Mouse (Mus musculus) lung, embryonic 16.5 days (tissue): ENCODE measurements around the gene Ndst2. TPM values are rescaled to one million over a fixed set of nuclear protein-coding genes. Genes with fewer than 3 reads are reported as not detected.
"Not testable (repeated sequence)": the region's sequence is repeated elsewhere in the genome, so short reads cannot be mapped to it uniquely, and the experiment has no call there.

Experiments
- ATAC-seq: fragments of 200-750 bp; cut with Nextera tagmentation; 2 replicates; pipeline ENCODE4 v1.8.0; 2017; ENCODE audit warnings: low read depth, mild to moderate bottlenecking, moderate library complexity
- H3K27ac ChIP-seq: fragments of 300-500 bp; sonication (generic); 2 replicates; pipeline ENCODE4 v1.5.1; 2014; ENCODE audit warnings: mild to moderate bottlenecking, control low read depth, low read length
- H3K27me3 ChIP-seq: fragments of 300-500 bp; sonication (generic); 2 replicates; pipeline ENCODE4 v1.6.1; 2014; ENCODE audit warnings: low read depth, low read length, mixed read lengths; ENCODE audit not compliant: control insufficient read depth, insufficient read depth
- H3K36me3 ChIP-seq: fragments of 300-500 bp; sonication (generic); 2 replicates; pipeline ENCODE4 v1.6.1; 2014; ENCODE audit warnings: low read length; ENCODE audit not compliant: control insufficient read depth, insufficient read depth
- H3K4me1 ChIP-seq: fragments of 300-500 bp; sonication (generic); replicated peaks from 2 replicates; pipeline ENCODE4 v1.6.1; 2014; ENCODE audit warnings: low read length, mixed read lengths; ENCODE audit not compliant: control insufficient read depth, insufficient read depth
- H3K4me2 ChIP-seq: fragments of 300-500 bp; sonication (generic); 2 replicates; pipeline ENCODE4 v1.6.1; 2014; ENCODE audit warnings: low read depth, low read length, control low read depth
- H3K4me3 ChIP-seq: fragments of 300-500 bp; sonication (generic); 2 replicates; pipeline ENCODE4 v1.5.1; 2014; ENCODE audit warnings: mild to moderate bottlenecking, low read length, control low read depth
- H3K9ac ChIP-seq: fragments of 300-500 bp; sonication (generic); 2 replicates; pipeline ENCODE4 v1.6.1; 2014; ENCODE audit warnings: low read length, control low read depth
- H3K9me3 ChIP-seq: fragments of 300-500 bp; sonication (generic); 2 replicates; pipeline ENCODE4 v1.6.1; 2016; ENCODE audit warnings: low read length; ENCODE audit not compliant: control insufficient read depth
- WGBS: fragments of 180-500 bp; shearing (Covaris S2); extraction: QIAGEN DNeasy Blood & Tissue Kit; methylation state at CpG from one replicate; pipeline ENCODE4 v1.1.7; 2014; 5-methylcytosine and 5-hydroxymethylcytosine counted together
- polyA plus RNA-seq: library from polyadenylated mRNA; unstranded; fragments of >200 nt; fragmentation: Nextera tagmentation; extraction: Ambion mirVana; gene quantifications from 2 replicates; pipeline ENCODE4 v1.2.1, GENCODE M21; 2015

Ndst2 gene
- polyA plus RNA-seq, 1 experiment from 2014 or later = 29.9 TPM

- H3K4me3 ChIP-seq = peak overlapping the region; percentile 99
- ATAC-seq = no peak
- H3K4me2 ChIP-seq = peak overlapping the region; percentile 73
- 3% methylated on average over 10 of the region's 10 CpGs for WGBS
- H3K36me3 ChIP-seq = peaks cover 17% of the 10 kb centered on the region
- no peaks in the 10 kb centered on the region for H3K27me3 ChIP-seq
- peak overlapping the region; percentile 98 for H3K9ac ChIP-seq
- H3K4me1 ChIP-seq = peaks cover 19% of the 10 kb centered on the region
- no peaks in the 10 kb centered on the region for H3K9me3 ChIP-seq
- peak overlapping the region; percentile 90 for H3K27ac ChIP-seq
Measured at GRCm38 (mm10) chr14:20708239-20708638, 26.1 kb downstream of the Ndst2 start.

- Histone ChIP-seq H3K4me1 (peaks cover 19% of the 10 kb centered on the region), H3K27me3 (no peaks in the 10 kb centered on the region), H3K4me3 (peak within 1 kb of the TSS; percentile 99), H3K27ac (peak within 1 kb of the TSS; percentile 90), H3K9ac (peak within 1 kb of the TSS; percentile 98), H3K9me3 (no peaks in the 10 kb centered on the region), H3K36me3 (peaks cover 12% of the 10 kb centered on the region; the same call in 1 of the 2 replicates), H3K4me2 (peak within 1 kb of the TSS; percentile 73)
- peak; percentile 94 for ATAC-seq
- under 1% methylated on average over 75 of the region's 80 CpGs for WGBS
Measured at GRCm38 (mm10) chr14:20707201-20708190, 26.9 kb downstream of the Ndst2 start, which contains the start of gene Zswim8. Gene Zswim8, plus strand, starts transcription at chr14:20707552.

- 9% methylated on average over 7 of the region's 8 CpGs for WGBS
- peak overlapping the region; percentile 83 for H3K4me3 ChIP-seq
- H3K27ac ChIP-seq = peak overlapping the region; percentile 78
- not testable (repeated sequence) for ATAC-seq, H3K27me3 ChIP-seq, H3K36me3 ChIP-seq, H3K9me3 ChIP-seq
- H3K9ac ChIP-seq = peak overlapping the region; percentile 83
- H3K4me2 ChIP-seq = peak overlapping the region; percentile 70
- peaks cover 22% of the 10 kb centered on the region for H3K4me1 ChIP-seq
Measured at GRCm38 (mm10) chr14:20703461-20703860, 30.9 kb downstream of the Ndst2 start.

GRCm38 (mm10) chr14:20702741-20703381 lies 31.5 kb downstream of the Ndst2 start, which contains the start of gene Chchd1:
Gene Chchd1, plus strand, starts transcription at chr14:20703006.
- peaks cover 3% of the 10 kb centered on the region; the same call in 1 of the 2 replicates for H3K36me3 ChIP-seq
- ATAC-seq = peak; percentile 75
- peak within 1 kb of the TSS; percentile 70 for H3K4me2 ChIP-seq
- no peaks in the 10 kb centered on the region for H3K27me3 ChIP-seq
- H3K27ac ChIP-seq = peak within 1 kb of the TSS; percentile 78
- peak within 1 kb of the TSS; percentile 83 for H3K4me3 ChIP-seq
- H3K4me1 ChIP-seq = peaks cover 23% of the 10 kb centered on the region
- H3K9me3 ChIP-seq = no peaks in the 10 kb centered on the region
- under 1% methylated on average over 61 of the region's 61 CpGs for WGBS
- peak within 1 kb of the TSS; percentile 83 for H3K9ac ChIP-seq

- no peaks in the 10 kb centered on the region for H3K9me3 ChIP-seq
- H3K4me2 ChIP-seq = peak overlapping the region; percentile 70
- 4% methylated on average over 15 of the region's 15 CpGs for WGBS
- H3K9ac ChIP-seq = peak overlapping the region; percentile 83
- peaks cover 29% of the 10 kb centered on the region for H3K4me1 ChIP-seq
- peaks cover 3% of the 10 kb centered on the region; the same call in 1 of the 2 replicates for H3K36me3 ChIP-seq
- peak; percentile 40; the same call in 1 of the 2 replicates for ATAC-seq
- no peaks in the 10 kb centered on the region for H3K27me3 ChIP-seq
- peak overlapping the region; percentile 78 for H3K27ac ChIP-seq
- H3K4me3 ChIP-seq = peak overlapping the region; percentile 83
Measured at GRCm38 (mm10) chr14:20702096-20702740, 32.1 kb downstream of the Ndst2 start.

- 67% methylated on average over 8 of the region's 8 CpGs for WGBS
- no peaks in the 10 kb centered on the region for H3K27me3 ChIP-seq
- H3K9me3 ChIP-seq = no peaks in the 10 kb centered on the region
- H3K9ac ChIP-seq = 0 out of 2 replicates have a peak overlapping the region, but pooled peaks have one; percentile 24
- peaks cover 30% of the 10 kb centered on the region for H3K4me1 ChIP-seq
- ATAC-seq = no peak
- H3K4me3 ChIP-seq = peak overlapping the region; percentile 83
- H3K36me3 ChIP-seq = peaks cover 3% of the 10 kb centered on the region; the same call in 1 of the 2 replicates
- H3K4me2 ChIP-seq = peak overlapping the region; percentile 70
- no peak overlapping the region for H3K27ac ChIP-seq
Measured at GRCm38 (mm10) chr14:20701554-20701953, 32.8 kb downstream of the Ndst2 start.

GRCm38 (mm10) chr14:20700362-20700761 lies 34.0 kb downstream of the Ndst2 start:
- H3K36me3 ChIP-seq = peaks cover 3% of the 10 kb centered on the region; the same call in 1 of the 2 replicates
- H3K27me3 ChIP-seq = no peaks in the 10 kb centered on the region
- no peak overlapping the region for H3K9ac ChIP-seq
- no peaks in the 10 kb centered on the region for H3K9me3 ChIP-seq
- WGBS = 79% methylated on average over 3 of the region's 3 CpGs
- H3K4me2 ChIP-seq = no peak overlapping the region
- no peak overlapping the region for H3K4me3 ChIP-seq
- H3K4me1 ChIP-seq = peaks cover 37% of the 10 kb centered on the region
- H3K27ac ChIP-seq = no peak overlapping the region
- no peak for ATAC-seq

- Histone ChIP-seq H3K4me2 (no peak overlapping the region), H3K27me3 (no peaks in the 10 kb centered on the region)
- whole genome bisulfite sequencing = 88% methylated on average over 2 of the region's 2 CpGs
Measured at GRCm38 (mm10) chr14:20698515-20698914, 35.8 kb downstream of the Ndst2 start.

More at GRCm38 (mm10) chr14:20698515-20698914, 35.8 kb downstream of the Ndst2 start:
- H3K36me3 ChIP-seq = peaks cover 3% of the 10 kb centered on the region
- H3K4me3 ChIP-seq = no peak overlapping the region
- H3K9me3 ChIP-seq = no peaks in the 10 kb centered on the region
- no peak overlapping the region for H3K9ac ChIP-seq
- peaks cover 38% of the 10 kb centered on the region for H3K4me1 ChIP-seq
- no peak overlapping the region for H3K27ac ChIP-seq
- no peak for ATAC-seq
